Mouse (Mus musculus): ENCODE results near the gene Mapk8ip1.

- no peak for TF ChIP-seq CTCF (IDR thresholded peaks at IDR 0.05; ENCODE audit: low read depth)
- no peak for TF ChIP-seq EP300 (IDR thresholded peaks at IDR 0.05; ENCODE audit: low read depth)
Measured at GRCm38 (mm10) chr2:92381901-92382588, 19.0 kb downstream of the Mapk8ip1 start, which contains the start of gene 1700029I15Rik.

Data from liver, postnatal 0 days (tissue).